8 mouse cellular contexts compared by ENCODE assay signal in the genomic region with DNA sequence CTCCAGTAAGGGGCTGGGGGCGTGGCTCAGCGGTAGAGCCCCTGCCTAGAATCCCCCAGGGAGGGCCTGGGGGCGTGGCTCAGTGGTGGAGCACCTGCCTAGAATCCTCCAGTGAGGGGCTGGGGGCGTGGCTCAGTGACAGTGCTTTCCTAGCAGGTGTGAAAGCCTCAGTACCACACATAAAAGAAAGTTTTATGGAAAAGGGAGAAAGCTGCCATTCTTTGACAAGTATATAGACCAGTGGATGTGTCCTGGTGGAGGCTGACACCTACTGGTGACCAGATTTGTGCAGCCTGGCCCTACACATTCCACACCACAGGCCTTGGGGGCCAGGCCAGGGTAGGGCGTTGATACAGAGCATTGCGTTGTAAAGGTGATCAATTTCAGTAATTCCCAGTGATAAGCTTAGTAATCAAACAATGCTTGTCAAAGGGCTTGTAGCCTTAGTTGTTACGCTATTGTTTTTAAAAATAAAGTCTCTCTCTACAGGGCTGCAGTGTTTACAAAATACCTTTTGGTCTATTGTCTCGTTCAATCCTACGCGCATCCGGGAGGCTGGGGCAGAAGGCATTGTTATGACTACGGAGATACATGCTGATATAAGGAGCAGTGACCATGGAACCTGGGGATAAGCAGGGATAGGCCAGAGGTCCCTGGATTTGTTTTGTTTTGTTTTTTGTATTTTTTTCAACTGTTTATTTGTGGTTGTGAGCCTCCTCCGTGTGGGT. TPM values are rescaled to one million over a fixed set of nuclear protein-coding genes. Genes with fewer than 3 reads are reported as not detected.
DNase-seq lines count a peak whose midpoint lies in the region.

No protein-coding gene starts in this region.

- peak; percentile 28 for DNase-seq in gastrocnemius, postnatal 14 days
- no peak for DNase-seq in gastrocnemius, postnatal 25 days
- DNase-seq in 3T3-L1 (ENCODE audit: low read depth, low spot score) (peak; percentile 47), R1 (ENCODE audit: low read depth, low spot score) (peak; percentile 92)
- DNase-seq in heart, postnatal 36 days: peak; percentile 40 to 61
- peak; percentile 72 for DNase-seq in lung, postnatal 36 days
- DNase-seq in c-Kit-positive CD71-positive TER-119-positive erythroid progenitor cells, embryonic 14.5 days (ENCODE audit: low spot score): no peak
- no peak for DNase-seq in urinary bladder, postnatal 4 days (ENCODE audit: low spot score in 2 of 2)

- intact Hi-C loops in gastrocnemius, postnatal 14 days (cut with DNase I; ENCODE audit: low total_unique reads): no loop called here
- intact Hi-C loops in heart, postnatal 36 days (cut with DNase I): loop anchor here (1.0 to 5.0 kb wide), 3 partner anchors 37 to 94 kb away; no protein-coding TSS in a partner anchor

RNA-seq across cellular contexts. Expression of a gene that starts 50.6 kb away (rescaled TPM):
- total RNA-seq in gastrocnemius, postnatal 14 days (2021): 10 to 100 TPM; 54.1 to 58.9 TPM
- total RNA-seq in gastrocnemius, postnatal 25 days (2021): 10 to 100 TPM; 24.6 to 28.7 TPM
- 10 to 100 TPM; 32.6 to 38.6 TPM for total RNA-seq in heart, postnatal 36 days (2021)

Comparison
In these comparisons a context has a peak if more than half of its experiments do, and no peak if none do; other contexts are left out.
1. DNase-seq: peak in gastrocnemius, postnatal 14 days (single experiment), 3T3-L1 (single experiment), R1 (single experiment), heart, postnatal 36 days (2 of 2) and lung, postnatal 36 days (single experiment); none in gastrocnemius, postnatal 25 days (single experiment), c-Kit-positive CD71-positive TER-119-positive erythroid progenitor cells, embryonic 14.5 days (single experiment) and urinary bladder, postnatal 4 days (0 of 2).